Mouse (Mus musculus): Measurements from ENCODE around the gene Cdyl2. TPM values are rescaled to one million over a fixed set of nuclear protein-coding genes. Genes with fewer than 3 reads are reported as not detected.

Gene Cdyl2
- polyA plus RNA-seq, 1 experiment from 2014 or later = 9.1 TPM

Other genes starting within 250 kb of the Cdyl2 start
- 1.3 and 1.4 TPM in 2 replicates for gene Dynlrb2, start 228.0 kb downstream of the Cdyl2 start, polyA plus RNA-seq (2016; fragmentation: Nextera tagmentation; extraction: Ambion mirVana)
- 52.1 and 64.2 TPM in 2 replicates for gene Cmc2, start 188.5 kb upstream of the Cdyl2 start, polyA plus RNA-seq (2016; fragmentation: Nextera tagmentation; extraction: Ambion mirVana)
- gene Cenpn, start 188.7 kb upstream of the Cdyl2 start, polyA plus RNA-seq (2016; fragmentation: Nextera tagmentation; extraction: Ambion mirVana) = 24.5 and 24.7 TPM in 2 replicates
- 21.5 and 22.9 TPM in 2 replicates for gene Atmin, start 210.4 kb upstream of the Cdyl2 start, polyA plus RNA-seq (2016; fragmentation: Nextera tagmentation; extraction: Ambion mirVana)
- gene 1700030J22Rik, start 246.0 kb upstream of the Cdyl2 start, polyA plus RNA-seq (2016; fragmentation: Nextera tagmentation; extraction: Ambion mirVana) = 4.9 and 5.7 TPM in 2 replicates

Measured in neural tube, embryonic 12.5 days (tissue).